Mouse (Mus musculus) CD4-positive helper T cell, adult 2 months (primary cell): ENCODE results near the gene Zfp750.
A peak's percentile ranks its signal among the peaks of the same experiment; 100 is the strongest.

ENCODE experiments used
- DNase-seq: peaks from one replicate; pipeline ENCODE4 v3.0.0-alpha.2; 2012; ENCODE audit warnings: low read depth, missing footprints, low spot score

Zfp750 gene

GRCm38 (mm10) chr11:121519131-121519530 lies at the start of gene Zfp750:
Gene Zfp750 (minus strand): TSS chr11:121519333.
- DNase-seq = no peak

GRCm38 (mm10) chr11:121564265-121564664 lies 45.1 kb upstream of the Zfp750 start:
- no peak for DNase-seq

GRCm38 (mm10) chr11:121563312-121563711 lies 44.2 kb upstream of the Zfp750 start:
- DNase-seq = no peak

GRCm38 (mm10) chr11:121560294-121560663 lies 41.1 kb upstream of the Zfp750 start:
- DNase-seq = peak; percentile 37

GRCm38 (mm10) chr11:121559527-121560293 lies 40.6 kb upstream of the Zfp750 start:
- peak; percentile 80 for DNase-seq

- no peak for DNase-seq
Measured at GRCm38 (mm10) chr11:121558522-121558921, 39.4 kb upstream of the Zfp750 start.

GRCm38 (mm10) chr11:121557946-121558345 lies 38.8 kb upstream of the Zfp750 start:
- no peak for DNase-seq

GRCm38 (mm10) chr11:121556727-121557126 lies 37.6 kb upstream of the Zfp750 start:
- DNase-seq = no peak

GRCm38 (mm10) chr11:121553458-121553857 lies 34.3 kb upstream of the Zfp750 start:
- no peak for DNase-seq

GRCm38 (mm10) chr11:121552846-121553457 lies 33.8 kb upstream of the Zfp750 start:
- no peak for DNase-seq

GRCm38 (mm10) chr11:121552167-121552566 lies 33.0 kb upstream of the Zfp750 start:
- DNase-seq = no peak

- peak; percentile 27 for DNase-seq
Measured at GRCm38 (mm10) chr11:121551206-121551799, 32.2 kb upstream of the Zfp750 start.

GRCm38 (mm10) chr11:121549843-121550647 lies 30.9 kb upstream of the Zfp750 start:
- no peak for DNase-seq

- DNase-seq = no peak
Measured at GRCm38 (mm10) chr11:121548996-121549842, 30.1 kb upstream of the Zfp750 start.

- no peak for DNase-seq
Measured at GRCm38 (mm10) chr11:121547925-121548324, 28.8 kb upstream of the Zfp750 start.

GRCm38 (mm10) chr11:121547234-121547633 lies 28.1 kb upstream of the Zfp750 start:
- no peak for DNase-seq

- no peak for DNase-seq
Measured at GRCm38 (mm10) chr11:121545398-121546034, 26.4 kb upstream of the Zfp750 start.

GRCm38 (mm10) chr11:121544755-121545397 lies 25.7 kb upstream of the Zfp750 start:
- no peak for DNase-seq

- DNase-seq = no peak
Measured at GRCm38 (mm10) chr11:121543922-121544321, 24.8 kb upstream of the Zfp750 start.

GRCm38 (mm10) chr11:121543287-121543856 lies 24.2 kb upstream of the Zfp750 start:
- DNase-seq = no peak
